Mouse (Mus musculus) layer of hippocampus, adult 8-10 months (tissue): ENCODE measurements around the gene Scg3. TPM values are rescaled to one million over a fixed set of nuclear protein-coding genes. Genes with fewer than 3 reads are reported as not detected.
"Not testable (repeated sequence)": the region's sequence is repeated elsewhere in the genome, so short reads cannot be mapped to it uniquely, and the experiment has no call there.

Experiments
- DNase-seq, 2 experiments: peaks; one replicate each; pipeline ENCODE4 v3.0.0; 2022; ENCODE audit warnings: low spot score in 2 of 2
- total RNA-seq, 4 experiments: library from RNA; stranded (reverse); gene quantifications; 2 replicates each; pipeline ENCODE4 v1.2.4; 2022

Gene Scg3
- total RNA-seq, 4 experiments from 2014 or later = 246 to 315 (median 277) TPM

GRCm38 (mm10) chr9:75625556-75626307 is 58.1 kb downstream of the Scg3 start, which contains the start of gene Lysmd2:
TSS of gene Lysmd2 (plus strand) at chr9:75625741.
- DNase-seq = peak in 1 of 2 experiments; percentile 67

GRCm38 (mm10) chr9:75624983-75625555 is 58.8 kb downstream of the Scg3 start:
- DNase-seq = no peak

GRCm38 (mm10) chr9:75621428-75621827 is 62.4 kb downstream of the Scg3 start:
- no peak for DNase-seq

- DNase-seq = not testable (repeated sequence)
Observed at GRCm38 (mm10) chr9:75619761-75620160, 64.1 kb downstream of the Scg3 start.

- DNase-seq = no peak
Observed at GRCm38 (mm10) chr9:75618836-75619400, 64.9 kb downstream of the Scg3 start.

GRCm38 (mm10) chr9:75616560-75616959 is 67.3 kb downstream of the Scg3 start:
- DNase-seq = no peak

GRCm38 (mm10) chr9:75610571-75611493 is 73.0 kb downstream of the Scg3 start, which contains the start of gene Tmod2:
TSS of gene Tmod2 (minus strand) at chr9:75611325.
- DNase-seq = peak; percentile 79 to 82

- DNase-seq = no peak
Observed at GRCm38 (mm10) chr9:75609965-75610364, 73.9 kb downstream of the Scg3 start.

GRCm38 (mm10) chr9:75609505-75609904 is 74.4 kb downstream of the Scg3 start:
- no peak for DNase-seq

GRCm38 (mm10) chr9:75607496-75607895 is 76.4 kb downstream of the Scg3 start:
- no peak for DNase-seq

- no peak for DNase-seq
Observed at GRCm38 (mm10) chr9:75601510-75601909, 82.3 kb downstream of the Scg3 start.

- peak in 1 of 2 experiments; percentile 53 for DNase-seq
Observed at GRCm38 (mm10) chr9:75600166-75600934, 83.5 kb downstream of the Scg3 start.

GRCm38 (mm10) chr9:75599191-75599841 is 84.5 kb downstream of the Scg3 start:
- peak; percentile 73 to 80 for DNase-seq

- DNase-seq = peak in 1 of 2 experiments; percentile 23
Observed at GRCm38 (mm10) chr9:75597596-75597995, 86.3 kb downstream of the Scg3 start.

GRCm38 (mm10) chr9:75597036-75597435 is 86.8 kb downstream of the Scg3 start:
- DNase-seq = peak in 1 of 2 experiments; percentile 28

GRCm38 (mm10) chr9:75593481-75593880 is 90.4 kb downstream of the Scg3 start:
- no peak for DNase-seq
